Mouse (Mus musculus): ENCODE results near the gene Tmtc2.

The Tmtc2 gene

DNA sequence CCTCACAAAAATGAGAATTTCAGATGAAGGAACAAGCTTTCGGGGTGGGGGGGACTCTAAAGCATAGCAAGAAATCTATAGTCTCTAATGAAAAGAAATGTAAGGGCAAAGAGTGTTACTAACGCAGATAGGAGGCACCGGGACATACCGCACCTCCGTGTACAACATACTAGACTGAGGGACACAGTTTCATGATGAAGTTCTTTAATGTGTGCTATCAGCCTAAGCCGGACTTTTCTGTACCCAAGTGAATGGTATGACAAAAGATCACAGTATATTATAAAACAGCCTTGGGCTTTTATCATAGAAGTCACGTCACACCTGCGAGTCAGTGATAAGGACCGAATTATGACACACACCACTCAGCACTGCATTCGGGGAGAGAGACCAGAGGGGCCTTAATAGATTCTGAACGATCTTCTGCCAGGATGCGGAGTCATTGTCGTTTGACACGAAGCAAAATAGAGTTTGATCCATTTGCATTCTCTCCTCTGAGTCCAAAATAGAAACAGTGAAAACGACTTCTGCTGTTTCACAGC is 156.3 kb downstream of the Tmtc2 start:
- DNase-seq (ENCODE audit: low spot score in 2 of 2) = no peak

DNA sequence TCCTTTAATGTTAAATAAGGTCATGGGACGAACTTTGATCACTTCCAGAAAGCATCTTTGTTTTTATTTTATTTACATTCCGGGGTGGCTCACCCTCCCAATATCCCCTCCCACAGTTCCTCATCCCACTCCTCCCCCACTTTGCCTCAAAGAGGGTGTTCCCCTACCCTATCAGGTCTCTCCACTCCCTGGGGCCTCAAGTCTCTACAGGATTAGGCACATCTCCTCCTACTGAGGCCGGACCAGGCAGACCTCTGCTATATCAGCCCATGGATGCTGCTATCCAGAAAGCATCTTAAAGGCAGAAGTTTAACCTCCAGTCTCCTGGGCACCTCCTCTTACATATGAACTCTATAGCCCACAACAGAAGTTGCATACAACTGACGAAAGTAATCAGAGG is 157.7 kb downstream of the Tmtc2 start:
- DNase-seq (ENCODE audit: low spot score in 2 of 2) = no peak

GRCm38 (mm10) chr10:105405856-105406527 is 168.3 kb downstream of the Tmtc2 start:
- DNase-seq (ENCODE audit: low spot score in 2 of 2) = no peak

- no peak for DNase-seq (ENCODE audit: low spot score in 2 of 2)
These were observed 170.3 kb downstream of the Tmtc2 start for GRCm38 (mm10) chr10:105403931-105404330.

DNA sequence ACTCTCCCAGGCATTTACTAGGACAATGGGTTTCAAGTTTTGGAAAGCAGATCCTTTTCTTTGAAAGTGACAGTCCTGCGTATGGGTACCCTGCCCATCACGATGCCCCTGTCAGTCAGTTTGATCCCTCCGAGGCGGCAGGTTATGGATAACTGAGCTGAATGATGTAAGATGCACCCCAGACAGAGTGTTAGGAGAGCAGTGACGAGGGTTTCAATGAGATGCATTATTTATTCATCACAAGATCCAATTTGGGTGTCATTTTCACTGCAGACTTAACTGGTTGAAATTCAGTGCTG is 171.8 kb downstream of the Tmtc2 start:
- no peak for DNase-seq (ENCODE audit: low spot score in 2 of 2)

- peak in 1 of 2 experiments; percentile 39 for DNase-seq (ENCODE audit: low spot score in 2 of 2)
These were observed 172.3 kb downstream of the Tmtc2 start for GRCm38 (mm10) chr10:105401754-105402480.

GRCm38 (mm10) chr10:105399316-105399715 is 174.9 kb downstream of the Tmtc2 start:
- DNase-seq (ENCODE audit: low spot score in 2 of 2) = no peak

GRCm38 (mm10) chr10:105384065-105384464 is 190.2 kb downstream of the Tmtc2 start:
- DNase-seq (ENCODE audit: low spot score in 2 of 2) = no peak

DNA sequence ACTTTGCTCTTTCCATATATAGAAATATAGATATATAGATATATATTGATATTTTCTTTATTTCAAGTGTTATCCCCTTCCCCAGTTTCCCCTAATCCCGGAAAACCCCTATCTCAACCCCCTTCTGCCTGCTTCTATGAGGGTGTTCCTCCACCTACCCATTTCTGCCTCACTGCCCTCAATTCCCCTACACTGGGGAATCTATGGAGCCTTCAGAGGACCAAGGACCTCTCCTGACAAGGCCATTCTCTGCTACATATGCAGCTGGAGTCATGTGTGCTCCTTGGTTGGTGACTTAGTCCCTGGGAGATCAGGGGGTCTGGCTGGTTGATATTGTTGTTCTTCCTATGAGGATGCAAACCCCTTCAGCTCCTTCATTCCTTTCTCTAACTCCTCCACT is 192.5 kb downstream of the Tmtc2 start:
- no peak for DNase-seq (ENCODE audit: low spot score in 2 of 2)

- no peak for DNase-seq (ENCODE audit: low spot score in 2 of 2)
These were observed 193.0 kb downstream of the Tmtc2 start for GRCm38 (mm10) chr10:105381202-105381601.

DNA sequence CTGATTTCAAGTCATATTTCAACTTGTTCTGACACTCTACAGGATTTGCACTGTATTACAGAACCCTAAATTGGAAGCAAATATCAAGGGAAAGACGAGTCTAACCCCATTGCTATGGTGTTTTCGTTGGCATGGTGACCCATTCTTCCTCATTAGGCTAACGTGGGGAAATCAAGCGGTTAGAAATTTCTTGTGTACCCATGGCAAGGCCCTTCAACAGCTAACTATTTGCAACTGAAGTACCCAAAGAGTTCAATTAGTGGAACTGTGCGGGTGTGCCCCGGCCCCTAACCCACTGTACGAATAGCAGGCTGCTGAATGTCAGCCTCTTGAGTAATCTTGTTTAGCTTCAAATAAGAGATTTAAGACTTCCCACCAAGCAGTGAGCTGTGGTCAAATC is 193.7 kb downstream of the Tmtc2 start:
- no peak for DNase-seq (ENCODE audit: low spot score in 2 of 2)

- no peak for DNase-seq (ENCODE audit: low spot score in 2 of 2)
These were observed 196.5 kb downstream of the Tmtc2 start for GRCm38 (mm10) chr10:105377711-105378110.

GRCm38 (mm10) chr10:105373265-105373664 is 201.0 kb downstream of the Tmtc2 start:
- DNase-seq (ENCODE audit: low spot score in 2 of 2) = no peak

GRCm38 (mm10) chr10:105368242-105368641 is 206.0 kb downstream of the Tmtc2 start:
- DNase-seq (ENCODE audit: low spot score in 2 of 2) = no peak

DNA sequence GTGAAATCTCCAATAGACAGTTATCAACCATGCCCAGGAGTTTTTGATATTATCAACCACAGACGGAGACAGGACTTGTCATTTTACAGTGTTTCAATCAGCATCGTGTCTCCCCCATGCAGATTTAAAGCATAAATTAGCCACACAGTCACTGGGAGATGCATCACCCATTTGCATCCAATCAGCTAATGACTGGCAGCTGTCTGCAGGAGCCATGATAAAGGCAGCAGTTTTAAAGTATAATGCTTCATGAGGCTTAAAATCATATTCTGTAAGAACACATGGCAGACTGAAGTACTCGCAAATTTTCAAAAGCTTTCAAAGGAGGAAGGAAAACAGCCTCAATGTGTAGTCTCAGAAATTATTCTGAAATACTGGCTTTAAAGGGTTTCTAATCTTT is 209.8 kb downstream of the Tmtc2 start:
- no peak for DNase-seq (ENCODE audit: low spot score in 2 of 2)

- DNase-seq (ENCODE audit: low spot score in 2 of 2) = no peak
These were observed 223.9 kb downstream of the Tmtc2 start for GRCm38 (mm10) chr10:105350301-105350700.

- DNase-seq (ENCODE audit: low spot score in 2 of 2) = no peak
These were observed 228.3 kb downstream of the Tmtc2 start for GRCm38 (mm10) chr10:105345920-105346319.

DNA sequence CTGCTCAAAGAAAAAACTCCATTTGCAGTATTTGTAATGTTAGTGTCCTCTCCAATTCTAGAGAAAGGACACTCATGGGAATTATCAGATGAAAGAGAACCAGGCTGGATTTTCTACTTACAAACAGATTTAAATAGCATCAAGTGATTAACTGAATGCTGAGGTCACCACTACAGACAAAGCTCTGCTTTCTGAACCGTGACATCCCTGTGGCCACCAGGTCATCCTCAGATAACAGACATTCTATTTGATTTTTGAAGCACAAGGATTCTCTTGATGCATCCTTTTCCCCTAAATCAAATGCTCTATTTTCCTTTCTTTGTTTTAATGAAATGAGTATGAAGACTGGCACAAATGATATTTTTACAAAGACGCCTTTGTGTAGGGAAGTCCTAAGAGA is 241.4 kb downstream of the Tmtc2 start:
- DNase-seq (ENCODE audit: low spot score in 2 of 2) = no peak

DNA sequence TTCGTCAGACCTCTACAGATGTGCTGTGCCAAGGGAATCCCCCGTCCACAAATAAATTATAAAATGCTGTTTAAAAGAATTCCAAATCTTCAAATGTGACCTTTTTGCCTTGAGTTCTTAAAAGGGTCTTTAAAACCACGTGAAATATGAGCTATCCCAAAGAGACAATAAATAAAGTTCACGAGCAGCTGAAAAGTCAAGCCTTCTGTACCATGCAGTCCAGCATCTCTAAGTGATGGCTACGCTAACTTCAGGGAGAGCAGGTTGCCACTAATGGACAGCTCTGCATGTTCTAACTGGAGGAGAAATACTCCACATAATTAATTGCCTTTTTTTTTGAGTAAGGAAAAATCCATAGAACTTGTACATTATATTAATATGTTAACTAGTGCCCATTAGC is 243.9 kb downstream of the Tmtc2 start:
- no peak for DNase-seq (ENCODE audit: low spot score in 2 of 2)

GRCm38 (mm10) chr10:105323646-105324192 is 250.5 kb downstream of the Tmtc2 start:
- DNase-seq (ENCODE audit: low spot score in 2 of 2) = no peak

GRCm38 (mm10) chr10:105319299-105320057 is 254.8 kb downstream of the Tmtc2 start:
- DNase-seq (ENCODE audit: low spot score in 2 of 2) = no peak

DNA sequence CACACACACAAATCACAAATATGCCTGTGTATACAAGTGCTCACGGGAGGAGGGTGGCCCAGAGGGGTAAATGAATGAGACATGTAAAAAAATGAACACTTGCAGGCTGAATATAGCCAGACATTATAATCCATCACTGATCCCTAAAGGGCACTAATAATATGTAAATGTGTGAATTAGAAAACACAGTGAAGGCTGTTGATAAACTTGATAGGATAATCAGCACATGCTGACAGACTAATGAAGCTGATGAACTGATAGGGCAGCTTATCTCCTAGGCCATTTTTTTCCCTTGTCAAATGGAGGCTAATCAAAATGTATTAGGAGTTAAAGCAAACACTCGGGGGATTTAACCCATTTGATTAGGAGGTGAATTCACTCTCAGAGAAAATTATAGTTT is 255.4 kb downstream of the Tmtc2 start:
- DNase-seq (ENCODE audit: low spot score in 2 of 2) = no peak

All from cerebellum, postnatal 4 days (tissue).